Mouse (Mus musculus): Measurements from ENCODE around the gene 4930426L09Rik. TPM values are rescaled to one million over a fixed set of nuclear protein-coding genes. Genes with fewer than 3 reads are reported as not detected.

The 4930426L09Rik gene
- polyA plus RNA-seq, 1 experiment = 2.4 TPM

DNA sequence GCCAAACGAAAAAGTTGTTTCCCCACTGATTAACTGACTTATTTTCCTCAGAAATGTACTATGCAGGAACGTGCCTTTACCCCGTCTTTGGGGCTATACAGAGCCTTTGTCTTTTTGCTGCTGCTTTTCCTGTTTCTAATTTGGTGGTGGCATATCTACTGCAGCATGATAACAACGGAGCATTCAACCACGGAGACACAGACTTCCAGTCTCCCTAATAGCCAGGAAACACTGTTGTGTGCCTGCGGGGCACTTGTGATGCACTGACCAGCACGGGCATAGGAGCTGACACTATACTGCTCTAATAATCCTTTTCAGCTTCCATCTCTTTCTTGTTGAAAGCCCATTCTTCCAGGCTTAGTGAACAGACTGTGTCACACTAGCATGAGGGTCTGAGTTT, 41.2 kb upstream of the 4930426L09Rik start:
- Histone ChIP-seq H3K4me1 (ENCODE audit: control insufficient read depth, insufficient read depth, low read length) (peaks cover 17% of the 10 kb centered on the region), H3K4me3 (replicated peaks; ENCODE audit: control insufficient read depth, low read depth, low read length) (no peak overlapping the region), H3K27ac (ENCODE audit: control insufficient read depth, insufficient read depth, low read depth, low read length, poor library complexity) (no peak overlapping the region)
- TF ChIP-seq CTCF (IDR thresholded peaks at IDR 0.05; ENCODE audit: control insufficient read depth, insufficient read depth, low read length) (no peak), POLR2A (IDR thresholded peaks at IDR 0.05; ENCODE audit: borderline replicate concordance, control insufficient read depth, low read depth, low read length) (no peak)
- 15% methylated on average over 7 of the region's 7 CpGs for WGBS

DNA sequence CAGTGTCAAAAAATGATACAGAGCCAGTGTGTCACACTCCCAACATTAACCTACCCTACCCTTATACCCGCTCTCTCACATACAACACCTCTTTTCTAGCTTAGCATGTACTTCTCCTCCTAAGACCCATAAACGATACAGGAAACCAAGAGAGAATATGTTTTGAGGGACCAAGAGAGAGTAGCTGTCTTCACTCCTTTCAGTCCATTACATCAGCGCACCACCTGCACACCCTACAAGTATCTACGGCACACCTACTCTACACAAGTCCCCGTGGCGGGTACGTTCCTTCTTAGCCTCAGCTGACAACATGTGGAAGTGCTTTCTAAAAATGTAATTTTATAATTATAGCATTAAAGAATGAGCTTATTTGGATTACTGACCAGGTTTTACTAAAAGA, 40.7 kb upstream of the 4930426L09Rik start:
- 59% methylated on average over 7 of the region's 7 CpGs for WGBS
- Histone ChIP-seq H3K4me1 (ENCODE audit: control insufficient read depth, insufficient read depth, low read length) (peaks cover 19% of the 10 kb centered on the region), H3K27ac (ENCODE audit: control insufficient read depth, insufficient read depth, low read depth, low read length, poor library complexity) (no peak overlapping the region)

DNA sequence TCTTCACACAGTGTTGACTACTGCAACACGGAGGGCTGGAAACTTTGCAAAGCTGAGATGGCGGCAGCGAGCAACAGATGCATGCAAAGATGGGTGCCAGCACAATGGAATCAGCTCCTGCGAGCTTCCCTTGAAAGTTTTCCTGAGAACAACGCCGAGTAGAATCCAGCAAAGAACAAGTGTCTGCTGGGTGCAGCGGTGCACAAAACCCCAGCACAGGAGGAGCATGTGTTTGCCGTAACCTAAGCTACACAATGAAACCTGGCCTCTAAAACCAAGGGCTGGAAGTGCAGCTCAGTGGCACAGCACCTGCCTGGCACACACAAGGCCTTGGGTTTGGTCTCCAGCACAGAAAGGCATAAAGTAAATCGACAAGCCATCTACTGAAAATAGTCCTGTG, 40.1 kb upstream of the 4930426L09Rik start:
- no peak for TF ChIP-seq CTCF (IDR thresholded peaks at IDR 0.05; ENCODE audit: control insufficient read depth, insufficient read depth, low read length)
- no peak for TF ChIP-seq POLR2A (IDR thresholded peaks at IDR 0.05; ENCODE audit: borderline replicate concordance, control insufficient read depth, low read depth, low read length)
- Histone ChIP-seq H3K27ac (ENCODE audit: control insufficient read depth, insufficient read depth, low read depth, low read length, poor library complexity) (no peak overlapping the region), H3K4me3 (replicated peaks; ENCODE audit: control insufficient read depth, low read depth, low read length) (no peak overlapping the region), H3K4me1 (ENCODE audit: control insufficient read depth, insufficient read depth, low read length) (peaks cover 21% of the 10 kb centered on the region)
- WGBS = 80% methylated on average over 9 of the region's 9 CpGs

More for the DNA sequence above, 40.7 kb upstream of the 4930426L09Rik start:
- no peak for TF ChIP-seq POLR2A (IDR thresholded peaks at IDR 0.05; ENCODE audit: borderline replicate concordance, control insufficient read depth, low read depth, low read length)
- TF ChIP-seq CTCF (IDR thresholded peaks at IDR 0.05; ENCODE audit: control insufficient read depth, insufficient read depth, low read length) = no peak
- H3K4me3 ChIP-seq (replicated peaks; ENCODE audit: control insufficient read depth, low read depth, low read length) = no peak overlapping the region

DNA sequence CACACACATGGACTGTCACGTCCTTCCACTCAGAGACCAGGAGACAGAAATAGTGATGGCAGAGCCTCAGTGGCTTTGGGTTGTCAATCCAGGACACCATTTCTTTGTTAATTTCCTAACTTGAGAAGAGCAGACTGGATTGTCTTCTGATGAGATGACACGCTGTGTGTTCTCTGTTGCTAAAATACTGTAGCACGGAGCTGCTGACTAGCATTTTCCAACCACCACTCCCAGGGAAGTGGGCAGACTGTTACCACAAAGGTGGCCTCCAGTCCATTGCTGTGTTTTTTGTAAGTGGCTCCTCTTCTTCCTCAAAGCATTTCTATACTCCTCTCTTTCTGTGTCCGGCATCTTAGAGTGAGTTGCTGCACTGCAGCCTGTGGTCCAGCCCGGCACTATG, 39.6 kb upstream of the 4930426L09Rik start:
- peaks cover 25% of the 10 kb centered on the region for H3K4me1 ChIP-seq (ENCODE audit: control insufficient read depth, insufficient read depth, low read length)
- 40% methylated on average over 5 of the region's 5 CpGs for WGBS
- H3K27ac ChIP-seq (ENCODE audit: control insufficient read depth, insufficient read depth, low read depth, low read length, poor library complexity) = no peak overlapping the region
- H3K4me3 ChIP-seq (replicated peaks; ENCODE audit: control insufficient read depth, low read depth, low read length) = no peak overlapping the region
- TF ChIP-seq CTCF (IDR thresholded peaks at IDR 0.05; ENCODE audit: control insufficient read depth, insufficient read depth, low read length) (no peak), POLR2A (IDR thresholded peaks at IDR 0.05; ENCODE audit: borderline replicate concordance, control insufficient read depth, low read depth, low read length) (no peak)

DNA sequence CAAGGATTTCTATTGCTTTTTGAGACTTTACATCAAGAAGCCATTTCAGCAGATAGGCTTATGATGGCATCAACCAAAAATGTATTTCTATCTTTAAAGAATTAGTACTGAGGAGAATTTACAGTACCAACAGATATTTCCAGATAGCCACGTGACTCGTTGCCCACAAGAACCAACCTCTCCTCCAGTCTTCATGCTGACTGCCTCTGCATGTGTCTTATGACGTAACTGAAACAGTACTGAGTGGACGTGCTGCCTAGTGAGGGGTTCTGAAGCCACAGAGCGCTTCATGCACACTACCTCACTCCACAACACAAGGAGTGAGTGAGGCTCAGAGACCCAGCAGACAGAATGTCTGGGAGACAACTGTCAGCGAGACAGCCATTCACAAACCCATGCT, 39.1 kb upstream of the 4930426L09Rik start:
- no peak overlapping the region for H3K27ac ChIP-seq (ENCODE audit: control insufficient read depth, insufficient read depth, low read depth, low read length, poor library complexity)
- no peak for TF ChIP-seq POLR2A (IDR thresholded peaks at IDR 0.05; ENCODE audit: borderline replicate concordance, control insufficient read depth, low read depth, low read length)
- no peak for TF ChIP-seq CTCF (IDR thresholded peaks at IDR 0.05; ENCODE audit: control insufficient read depth, insufficient read depth, low read length)
- no peak overlapping the region for H3K4me3 ChIP-seq (replicated peaks; ENCODE audit: control insufficient read depth, low read depth, low read length)
- H3K4me1 ChIP-seq (ENCODE audit: control insufficient read depth, insufficient read depth, low read length) = peaks cover 25% of the 10 kb centered on the region
- WGBS = 27% methylated on average over 6 of the region's 6 CpGs

DNA sequence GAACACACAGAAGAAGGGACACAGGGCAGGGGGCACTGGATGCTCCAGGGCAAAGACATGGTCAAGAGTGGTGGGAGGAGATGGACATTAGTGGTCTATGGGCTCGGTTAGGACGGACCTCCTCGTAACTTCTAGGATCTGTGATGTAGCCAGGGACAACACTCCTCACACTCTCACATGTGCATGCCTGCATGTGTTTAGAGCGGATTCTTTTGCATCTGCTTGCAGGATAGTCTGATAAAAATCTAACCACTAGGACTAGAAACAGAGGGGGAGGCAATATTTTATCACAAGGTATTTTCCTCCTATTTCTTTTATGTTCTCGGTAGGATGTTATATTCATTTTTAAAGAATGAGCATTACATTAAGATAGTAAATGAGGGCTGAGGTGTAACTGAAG, 38.6 kb upstream of the 4930426L09Rik start:
- TF ChIP-seq CTCF (IDR thresholded peaks at IDR 0.05; ENCODE audit: control insufficient read depth, insufficient read depth, low read length) (no peak), POLR2A (IDR thresholded peaks at IDR 0.05; ENCODE audit: borderline replicate concordance, control insufficient read depth, low read depth, low read length) (no peak)
- Histone ChIP-seq H3K4me3 (replicated peaks; ENCODE audit: control insufficient read depth, low read depth, low read length) (no peak overlapping the region), H3K27ac (ENCODE audit: control insufficient read depth, insufficient read depth, low read depth, low read length, poor library complexity) (no peak overlapping the region), H3K4me1 (ENCODE audit: control insufficient read depth, insufficient read depth, low read length) (peaks cover 25% of the 10 kb centered on the region)
- 67% methylated on average over 5 of the region's 5 CpGs for WGBS

DNA sequence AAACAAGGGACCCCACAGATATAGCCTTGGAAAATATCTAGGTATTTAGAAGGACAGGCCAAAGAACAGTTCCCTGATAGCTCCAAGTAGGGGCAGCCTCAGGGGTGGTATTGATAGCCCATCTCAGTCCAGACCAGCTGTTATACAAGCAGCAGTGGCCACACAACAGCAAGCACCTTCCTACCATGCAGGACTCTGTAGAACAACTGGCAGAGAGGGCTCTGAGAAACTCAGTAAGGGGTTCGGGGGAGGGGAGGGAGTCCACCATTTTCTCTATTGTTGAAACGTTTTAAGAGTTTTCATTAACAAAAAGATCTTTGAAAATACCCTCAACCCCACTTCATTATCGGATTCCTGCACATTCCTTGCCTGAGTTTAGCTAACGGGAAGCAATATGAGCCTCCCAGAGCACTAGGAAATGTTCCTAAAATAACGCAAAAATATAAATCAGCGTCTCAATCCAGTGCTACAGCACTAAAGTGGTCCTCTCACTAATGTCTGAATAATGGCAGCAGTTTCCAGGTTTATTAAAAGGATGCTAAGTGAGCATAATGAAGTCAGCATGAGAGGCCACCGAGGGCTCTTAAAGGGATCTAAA, 37.7 kb upstream of the 4930426L09Rik start:
- Histone ChIP-seq H3K4me1 (ENCODE audit: control insufficient read depth, insufficient read depth, low read length) (peaks cover 25% of the 10 kb centered on the region), H3K4me3 (replicated peaks; ENCODE audit: control insufficient read depth, low read depth, low read length) (no peak overlapping the region), H3K27ac (ENCODE audit: control insufficient read depth, insufficient read depth, low read depth, low read length, poor library complexity) (no peak overlapping the region)
- WGBS = 83% methylated on average over 7 of the region's 7 CpGs
- TF ChIP-seq CTCF (IDR thresholded peaks at IDR 0.05; ENCODE audit: control insufficient read depth, insufficient read depth, low read length) (no peak), POLR2A (IDR thresholded peaks at IDR 0.05; ENCODE audit: borderline replicate concordance, control insufficient read depth, low read depth, low read length) (no peak)

DNA sequence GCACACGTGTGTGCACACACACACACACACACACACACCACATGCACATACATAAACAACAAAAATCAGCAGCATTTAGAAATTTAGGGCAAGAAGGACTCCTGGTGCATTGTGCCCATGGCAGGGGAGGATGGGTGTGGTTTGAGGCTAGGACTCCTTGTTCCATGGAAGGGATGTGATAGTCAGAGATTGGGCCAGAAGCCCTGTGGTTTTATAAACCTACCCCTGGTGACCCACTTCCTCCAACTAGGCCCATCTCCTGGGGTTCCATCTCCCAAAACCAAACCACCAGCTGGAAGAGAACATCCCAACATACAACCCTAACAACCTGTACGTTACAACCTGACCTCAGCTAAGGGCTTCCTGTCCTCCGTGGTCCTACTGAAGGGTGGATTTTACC, 35.6 kb upstream of the 4930426L09Rik start:
- WGBS = 23% methylated on average over 3 of the region's 3 CpGs
- no peak overlapping the region for H3K4me3 ChIP-seq (replicated peaks; ENCODE audit: control insufficient read depth, low read depth, low read length)
- no peak for TF ChIP-seq CTCF (IDR thresholded peaks at IDR 0.05; ENCODE audit: control insufficient read depth, insufficient read depth, low read length)
- no peak overlapping the region for H3K27ac ChIP-seq (ENCODE audit: control insufficient read depth, insufficient read depth, low read depth, low read length, poor library complexity)
- H3K4me1 ChIP-seq (ENCODE audit: control insufficient read depth, insufficient read depth, low read length) = peaks cover 18% of the 10 kb centered on the region

Data from bone marrow, adult 2 months (tissue).